Mouse (Mus musculus) spleen, adult 2 months (tissue): ENCODE results near the gene Creld1. TPM values are rescaled to one million over a fixed set of nuclear protein-coding genes. Genes with fewer than 3 reads are reported as not detected.

Experiments
- DNase-seq, 2 experiments: peaks; one replicate each; pipeline versions ENCODE4 v3.0.0 to v3.0.0-alpha.2; 2012 to 2021; ENCODE audit warnings: low spot score in 2 of 2, low read depth in 1 of 2
- H3K27ac ChIP-seq: fragments of 200-500 bp; 2 replicates; pipeline ENCODE4 v1.5.1; 2012; ENCODE audit warnings: low read length, inconsistent platforms; ENCODE audit not compliant: insufficient read depth
- H3K27me3 ChIP-seq: fragments of 200-500 bp; 2 replicates; pipeline ENCODE4 v1.6.1; 2012; ENCODE audit warnings: mild to moderate bottlenecking, moderate library complexity, low read length, inconsistent platforms; ENCODE audit not compliant: control insufficient read depth, insufficient read depth
- H3K36me3 ChIP-seq: fragments of 200-500 bp; 2 replicates; pipeline ENCODE4 v1.6.1; 2012; ENCODE audit warnings: mild to moderate bottlenecking, low read length, inconsistent platforms; ENCODE audit not compliant: control insufficient read depth, insufficient read depth
- H3K4me1 ChIP-seq: fragments of 200-500 bp; 2 replicates; pipeline ENCODE4 v1.6.1; 2011; ENCODE audit warnings: inconsistent platforms; ENCODE audit not compliant: control insufficient read depth, insufficient read depth, insufficient read length
- H3K4me3 ChIP-seq: fragments of 200-500 bp; 2 replicates; pipeline ENCODE4 v1.5.1; 2011; ENCODE audit warnings: mild to moderate bottlenecking, inconsistent platforms; ENCODE audit not compliant: insufficient read depth, insufficient read length; ENCODE audit errors: extremely low read depth
- CTCF ChIP-seq: fragments of 200-500 bp; IDR thresholded peaks from 2 replicates; pipeline ENCODE4 v1.5.1; 2011; ENCODE audit warnings: mild to moderate bottlenecking, inconsistent platforms; ENCODE audit not compliant: insufficient read depth, insufficient read length, insufficient replicate concordance; ENCODE audit errors: extremely low read depth
- POLR2A ChIP-seq: fragments of 200-500 bp; IDR thresholded peaks from 2 replicates; pipeline ENCODE4 v1.6.1; 2011; ENCODE audit warnings: low read depth, low read length, inconsistent platforms
- WGBS: fragments of 180-500 bp; shearing (Covaris S2); methylation state at CpG from one replicate; pipeline ENCODE4 v1.1.7; 2018; 5-methylcytosine and 5-hydroxymethylcytosine counted together
- polyA plus RNA-seq: library from polyadenylated mRNA; depleted of rRNA; stranded (reverse); fragments of >200 nt; gene quantifications from 2 replicates; pipeline ENCODE4 v1.2.3, GENCODE M21; 2012

The Creld1 gene
- polyA plus RNA-seq, 1 experiment = 8.4 TPM

DNA sequence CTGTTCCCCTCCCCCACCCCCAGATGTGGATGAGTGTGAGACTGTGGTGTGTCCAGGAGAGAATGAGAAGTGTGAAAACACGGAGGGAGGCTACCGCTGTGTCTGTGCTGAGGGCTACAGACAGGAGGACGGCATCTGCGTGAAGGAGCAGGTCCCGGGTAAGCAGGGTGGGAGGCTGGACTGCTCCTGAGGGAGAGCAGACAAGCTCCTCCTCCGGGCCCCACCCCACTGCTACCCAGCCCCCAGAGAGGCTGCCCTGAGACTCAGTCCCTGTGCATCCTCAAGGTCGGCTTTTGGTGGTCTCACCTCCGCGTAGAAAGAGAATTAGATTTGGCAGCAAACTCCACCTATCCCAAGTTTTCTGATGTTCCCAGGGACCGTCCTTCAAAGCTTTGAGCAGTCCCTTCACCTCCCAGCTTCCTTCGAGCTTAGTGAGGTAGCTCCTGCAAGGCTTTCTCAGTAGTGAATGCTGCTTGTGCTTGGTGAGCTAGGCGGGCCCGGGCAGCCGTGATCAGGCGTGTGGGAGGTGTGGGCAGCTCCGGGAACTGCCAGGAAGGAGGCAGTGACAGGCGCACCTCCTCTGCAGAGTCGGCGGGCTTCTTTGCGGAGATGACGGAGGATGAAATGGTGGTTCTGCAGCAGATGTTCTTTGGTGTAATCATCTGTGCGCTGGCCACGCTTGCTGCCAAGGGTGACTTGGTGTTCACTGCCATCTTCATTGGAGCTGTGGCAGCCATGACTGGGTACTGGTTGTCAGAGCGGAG lies 9.2 kb downstream of the Creld1 start:
- H3K27me3 ChIP-seq = no peaks in the 10 kb centered on the region
- no peak overlapping the region for H3K4me3 ChIP-seq
- no peak for DNase-seq
- no peak overlapping the region for H3K27ac ChIP-seq
- peaks cover 2% of the 10 kb centered on the region; the same call in 1 of the 2 replicates for H3K36me3 ChIP-seq
- peaks cover 8% of the 10 kb centered on the region for H3K4me1 ChIP-seq
- 93% methylated on average over 24 of the region's 24 CpGs for WGBS
- TF ChIP-seq POLR2A (no peak), CTCF (no peak)

DNA sequence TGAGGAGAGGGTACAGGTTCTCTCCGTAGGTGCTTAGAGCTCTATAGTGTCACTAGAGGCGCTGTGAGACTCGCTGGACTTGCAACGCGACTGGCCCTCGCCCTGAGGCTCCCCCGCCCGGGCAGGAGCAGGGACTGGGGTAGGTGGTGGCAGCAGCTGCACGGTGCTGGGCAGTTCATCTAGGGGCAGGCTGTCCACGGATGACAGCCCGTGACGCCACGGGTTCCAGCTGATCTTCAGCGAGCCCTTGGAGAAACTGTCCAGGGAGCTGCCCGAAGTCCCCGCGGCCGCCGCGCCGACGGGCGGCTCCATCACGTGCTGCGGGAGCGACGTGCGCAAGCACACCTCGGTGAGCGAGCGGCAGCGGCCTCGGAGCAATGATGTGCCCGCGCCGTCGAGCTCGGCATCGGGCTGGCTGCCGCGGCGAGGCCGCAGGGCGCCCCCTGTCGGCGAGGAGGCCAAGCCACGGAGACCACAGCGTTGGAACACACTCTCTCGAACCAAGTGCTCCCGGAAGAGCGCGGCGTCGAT lies 11.2 kb downstream of the Creld1 start:
- Histone ChIP-seq H3K27me3 (no peaks in the 10 kb centered on the region), H3K4me3 (peak overlapping the region; percentile 55), H3K27ac (peak overlapping the region; percentile 66), H3K4me1 (peaks cover 8% of the 10 kb centered on the region), H3K36me3 (no peaks in the 10 kb centered on the region)
- TF ChIP-seq POLR2A (peak; percentile 5), CTCF (peak; percentile 87)
- 2% methylated on average over 53 of the region's 54 CpGs for WGBS
- peak; percentile 76 to 84 for DNase-seq

DNA sequence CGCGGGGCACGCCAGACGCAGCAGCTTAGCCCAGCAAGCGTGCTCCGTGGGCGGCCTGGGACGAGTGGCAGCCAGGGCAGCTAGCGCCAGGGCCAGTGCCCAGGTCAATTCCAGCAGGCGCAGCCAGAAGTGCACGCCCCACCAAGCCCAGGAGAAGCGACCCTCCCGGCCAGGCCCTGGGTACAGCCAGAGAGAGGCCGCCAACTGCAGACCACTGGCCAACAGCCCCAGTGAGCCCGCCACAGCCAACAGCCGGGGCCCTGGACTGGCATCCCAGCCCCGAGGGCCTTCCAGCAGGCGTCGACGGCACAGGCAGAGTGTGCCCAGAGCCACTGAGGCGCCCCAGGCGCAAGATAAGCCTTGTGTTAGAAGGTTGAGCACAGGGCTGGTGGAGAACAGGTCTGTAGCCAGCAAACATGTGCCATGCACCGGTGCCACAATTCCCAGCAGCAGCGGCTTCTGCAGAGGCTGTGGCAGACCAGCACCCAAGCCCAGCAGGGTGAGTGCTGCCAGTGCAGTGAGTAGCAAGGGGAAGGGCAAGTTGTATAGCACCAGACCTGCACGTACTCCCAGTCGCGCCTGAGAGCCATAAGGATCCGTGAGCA lies 12.1 kb downstream of the Creld1 start:
- H3K27ac ChIP-seq = peak overlapping the region; percentile 44
- no peaks in the 10 kb centered on the region for H3K27me3 ChIP-seq
- no peak for TF ChIP-seq POLR2A
- no peak for TF ChIP-seq CTCF
- no peaks in the 10 kb centered on the region for H3K36me3 ChIP-seq
- WGBS = 61% methylated on average over 28 of the region's 28 CpGs
- DNase-seq = no peak
- H3K4me3 ChIP-seq = peak overlapping the region; percentile 55; the same call in 1 of the 2 replicates
- peaks cover 8% of the 10 kb centered on the region for H3K4me1 ChIP-seq

DNA sequence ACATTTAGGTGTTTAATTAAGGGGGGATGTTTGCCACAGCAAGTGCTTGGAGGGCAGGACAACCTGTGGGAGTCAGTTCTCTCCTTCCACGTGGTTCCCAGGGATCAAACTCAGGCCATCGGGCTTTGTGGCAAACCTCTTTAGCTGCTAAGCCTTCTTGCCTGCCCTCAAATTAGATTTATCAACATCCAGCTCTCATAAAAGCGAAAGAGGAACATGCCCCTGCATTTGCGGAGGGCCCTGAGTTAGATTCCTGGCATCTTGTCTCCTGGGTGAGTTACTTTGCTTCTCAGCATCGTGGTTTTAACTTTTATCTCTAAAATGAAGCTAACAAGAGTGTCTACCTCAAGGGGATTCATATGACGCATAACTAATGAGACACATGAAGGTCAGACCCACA lies 16.2 kb downstream of the Creld1 start:
- Histone ChIP-seq H3K36me3 (no peaks in the 10 kb centered on the region), H3K27me3 (no peaks in the 10 kb centered on the region), H3K4me1 (peaks cover 8% of the 10 kb centered on the region), H3K4me3 (no peak overlapping the region), H3K27ac (peak overlapping the region; percentile 15; the same call in 1 of the 2 replicates)
- no peak for TF ChIP-seq CTCF
- TF ChIP-seq POLR2A = no peak
- no peak for DNase-seq
- WGBS = 25% methylated on average over 6 of the region's 6 CpGs

DNA sequence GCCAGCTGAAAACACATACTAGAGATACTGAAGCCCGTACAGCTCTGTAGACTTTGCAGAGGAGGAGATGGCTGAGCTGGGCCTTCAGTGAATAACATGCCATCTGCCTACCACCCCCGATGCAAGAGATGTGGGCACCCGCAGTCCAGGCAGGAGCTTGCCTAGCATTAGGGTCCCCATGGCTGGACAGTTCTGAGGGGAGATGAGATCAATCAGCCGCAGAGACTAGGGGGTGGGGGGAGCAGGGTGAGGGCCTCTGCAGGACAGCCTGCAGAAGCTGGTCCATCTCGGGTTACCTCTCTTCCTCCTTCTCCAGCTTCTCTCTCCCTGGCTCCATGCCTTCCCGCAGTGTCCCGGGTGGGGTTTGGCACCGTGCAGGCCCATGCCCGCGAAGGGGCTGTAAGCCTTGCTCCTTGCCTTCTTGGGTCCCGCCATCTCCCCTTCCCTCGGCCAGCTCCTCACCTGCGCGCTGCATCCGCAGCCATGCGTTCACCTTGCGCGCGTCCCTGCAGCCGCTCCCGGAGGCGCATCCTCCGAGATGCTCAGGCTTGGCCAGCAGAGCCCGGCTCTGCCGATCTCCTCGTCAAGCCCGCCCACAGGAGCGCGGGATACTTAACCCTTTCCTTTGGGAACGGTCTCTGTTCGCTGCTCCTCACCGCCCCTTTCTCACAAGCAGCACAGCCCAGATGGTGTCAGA lies 18.4 kb downstream of the Creld1 start, which contains the start of gene Prrt3:
Prrt3 (minus strand) TSS at position 544 of the 697 bp plus-strand sequence.
- DNase-seq = no peak
- no peaks in the 10 kb centered on the region; the same call in none of the 2 replicates for H3K4me1 ChIP-seq
- no peaks in the 10 kb centered on the region for H3K27me3 ChIP-seq
- 38% methylated on average over 32 of the region's 32 CpGs for WGBS
- H3K4me3 ChIP-seq = no peak within 1 kb of the TSS
- no peak within 1 kb of the TSS for H3K27ac ChIP-seq
- H3K36me3 ChIP-seq = no peaks in the 10 kb centered on the region
- TF ChIP-seq POLR2A = no peak
- TF ChIP-seq CTCF = no peak

DNA sequence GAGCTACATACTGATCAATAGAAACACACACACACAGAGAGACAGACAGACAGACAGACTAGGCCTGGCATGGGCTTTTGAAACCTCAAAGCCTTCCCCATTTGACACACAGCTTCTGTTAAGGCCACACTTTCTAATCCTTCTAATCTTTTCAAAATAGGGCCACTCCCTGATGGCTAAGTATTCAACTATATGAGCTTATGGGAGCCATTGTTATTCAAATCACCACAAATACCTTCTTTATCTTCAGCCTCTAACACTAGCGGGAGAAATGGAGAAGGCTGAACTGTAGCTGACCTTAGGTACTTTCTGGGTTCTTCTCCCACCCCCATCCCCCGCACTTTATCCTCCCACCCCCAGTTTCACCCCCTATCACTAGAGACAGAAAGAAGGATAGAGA lies 19.7 kb downstream of the Creld1 start:
- H3K4me3 ChIP-seq = no peak overlapping the region
- H3K27me3 ChIP-seq = no peaks in the 10 kb centered on the region
- H3K27ac ChIP-seq = no peak overlapping the region
- H3K4me1 ChIP-seq = no peaks in the 10 kb centered on the region; the same call in none of the 2 replicates
- WGBS = 98% methylated on average over 2 of the region's 2 CpGs
- no peak for DNase-seq
- no peaks in the 10 kb centered on the region for H3K36me3 ChIP-seq
- TF ChIP-seq CTCF (no peak), POLR2A (no peak)

DNA sequence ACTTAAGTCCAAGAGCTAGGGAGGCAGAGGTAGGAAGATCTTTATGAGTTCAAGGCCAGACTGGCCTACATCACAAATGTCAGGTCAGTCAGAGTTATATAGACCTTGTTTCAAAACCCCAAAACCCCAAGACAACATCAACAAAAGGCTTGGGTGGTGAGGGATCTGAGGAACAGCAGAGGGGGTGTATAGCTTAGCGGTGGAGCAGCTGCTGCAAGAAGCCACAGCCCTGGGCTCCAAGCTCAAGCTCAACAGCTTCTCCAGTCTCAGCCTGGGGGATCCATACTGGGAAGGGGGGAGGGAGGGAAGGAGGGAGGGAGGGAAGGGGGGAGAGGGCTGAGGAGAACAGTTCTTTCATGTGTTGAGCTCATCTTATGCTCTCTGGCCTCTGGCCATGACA lies 22.6 kb downstream of the Creld1 start:
- DNase-seq = no peak
- H3K27ac ChIP-seq = no peak overlapping the region
- 63% methylated on average over 1 of the region's 1 CpGs for WGBS
- H3K36me3 ChIP-seq = no peaks in the 10 kb centered on the region
- TF ChIP-seq POLR2A = no peak
- no peak for TF ChIP-seq CTCF
- H3K4me3 ChIP-seq = no peak overlapping the region
- H3K27me3 ChIP-seq = no peaks in the 10 kb centered on the region
- H3K4me1 ChIP-seq = no peaks in the 10 kb centered on the region; the same call in 1 of the 2 replicates
